Mouse (Mus musculus): Measurements from ENCODE around the gene Ndufaf5. TPM values are rescaled to one million over a fixed set of nuclear protein-coding genes. Genes with fewer than 3 reads are reported as not detected.

Ndufaf5 gene
- 16.1 TPM for polyA plus RNA-seq (2014; fragmentation: Illumina TruSeq; extraction: RNeasy Lipid Tissue Mini Kit (QIAGEN cat#74804); ENCODE audit: low replicate concordance)

GRCm38 (mm10) chr2:140170127-140170802, at the start of gene Ndufaf5, which contains the start of gene Esf1:
Ndufaf5 (plus strand) TSS chr2:140170649.
Esf1 (minus strand) TSS chr2:140170564.

GRCm38 (mm10) chr2:140151743-140152142, 18.7 kb upstream of the Ndufaf5 start, which contains the start of gene Gm17374:
Gm17374 (plus strand) TSS chr2:140152043.

Other genes starting within 250 kb of the Ndufaf5 start
- gene Tasp1, start 103.8 kb upstream of the Ndufaf5 start, polyA plus RNA-seq (2014; fragmentation: Illumina TruSeq; extraction: RNeasy Lipid Tissue Mini Kit (QIAGEN cat#74804); ENCODE audit: low replicate concordance): 8.5 TPM
- not detected for gene Gm17374, start 18.6 kb upstream of the Ndufaf5 start, polyA plus RNA-seq (2014; fragmentation: Illumina TruSeq; extraction: RNeasy Lipid Tissue Mini Kit (QIAGEN cat#74804); ENCODE audit: low replicate concordance)
- 35.6 TPM for gene Esf1, start 85 bp upstream of the Ndufaf5 start, polyA plus RNA-seq (2014; fragmentation: Illumina TruSeq; extraction: RNeasy Lipid Tissue Mini Kit (QIAGEN cat#74804); ENCODE audit: low replicate concordance)
- not detected for gene Sel1l2, start 219.1 kb downstream of the Ndufaf5 start, polyA plus RNA-seq (2014; fragmentation: Illumina TruSeq; extraction: RNeasy Lipid Tissue Mini Kit (QIAGEN cat#74804); ENCODE audit: low replicate concordance)
- 19.5 TPM for gene Macrod2, start 224.7 kb downstream of the Ndufaf5 start, polyA plus RNA-seq (2014; fragmentation: Illumina TruSeq; extraction: RNeasy Lipid Tissue Mini Kit (QIAGEN cat#74804); ENCODE audit: low replicate concordance)